9 mouse cellular contexts compared by ENCODE assay signal in genomic region chr1:177188708-177189107, GRCm38 (mm10).
A peak's percentile ranks its signal among the peaks of the same experiment; 100 is the strongest.
DNase-seq lines count a peak whose midpoint lies in the region; ATAC-seq and TF ChIP-seq lines count a peak whose summit lies in the region.
"Had no signal": no experiment of that assay in that cellular context is flagged by ENCODE, and none has a peak within 500 bp of the region (broad histone marks: within the 10 kb centered on the region; RNA-seq: fewer than 3 reads in every experiment).

No protein-coding gene starts in this region.

- no peaks in the 10 kb centered on the region for H3K27me3 ChIP-seq in heart, adult 2 months (ENCODE audit: control insufficient read depth, insufficient read depth, low read length)
- H3K27me3 ChIP-seq in E14TG2a.4 (ENCODE audit: insufficient read depth, low read length): no peaks in the 10 kb centered on the region
- no peaks in the 10 kb centered on the region for H3K27me3 ChIP-seq in heart, postnatal 0 days (ENCODE audit: control insufficient read depth, insufficient read depth, low read length)
- H3K27me3 ChIP-seq in midbrain, postnatal 0 days (ENCODE audit: insufficient read depth, low read length): no peaks in the 10 kb centered on the region
- H3K27me3 ChIP-seq: embryonic facial prominence, embryonic 13.5 days had no signal

- H3K4me3 ChIP-seq in heart, adult 2 months: no peak overlapping the region
- no peak overlapping the region for H3K4me3 ChIP-seq in E14TG2a.4 (replicated peaks; ENCODE audit: low read length)
- no peak overlapping the region for H3K4me3 ChIP-seq in heart, postnatal 0 days (ENCODE audit: low read depth, low read length)
- H3K4me3 ChIP-seq in midbrain, postnatal 0 days (ENCODE audit: low read depth, low read length): no peak overlapping the region
- H3K4me3 ChIP-seq: embryonic facial prominence, embryonic 13.5 days had no signal

- no peak overlapping the region for H3K9ac ChIP-seq in heart, adult 2 months (ENCODE audit: low read depth, low read length)
- no peak overlapping the region for H3K9ac ChIP-seq in heart, postnatal 0 days (replicated peaks; ENCODE audit: low read depth, low read length)
- no peak overlapping the region for H3K9ac ChIP-seq in midbrain, postnatal 0 days (replicated peaks; ENCODE audit: low read length, poor library complexity, severe bottlenecking)
- H3K9ac ChIP-seq: embryonic facial prominence, embryonic 13.5 days had no signal

- TF ChIP-seq POLR2A in heart, adult 2 months (IDR thresholded peaks at IDR 0.05; ENCODE audit: insufficient read depth, low read depth, low read length): no peak

- H3K27ac ChIP-seq in heart, adult 2 months: no peak overlapping the region
- H3K27ac ChIP-seq in heart, postnatal 0 days (ENCODE audit: low read depth): no peak overlapping the region
- H3K27ac ChIP-seq in midbrain, postnatal 0 days (ENCODE audit: low read depth, low read length): no peak overlapping the region
- H3K27ac ChIP-seq: embryonic facial prominence, embryonic 13.5 days had no signal

- WGBS in heart, adult 2 months: 10% methylated on average over 3 of the region's 3 CpGs
- 8% methylated on average over 3 of the region's 3 CpGs for WGBS in heart, postnatal 0 days
- WGBS in midbrain, postnatal 0 days: 8% methylated on average over 3 of the region's 3 CpGs

- TF ChIP-seq CTCF in heart, adult 2 months (IDR thresholded peaks at IDR 0.05): peak; percentile 88
- TF ChIP-seq CTCF in E14TG2a.4 (conservative IDR thresholded peaks at IDR 0.05; ENCODE audit: low read length): peak; percentile 54
- peak; percentile 90 for TF ChIP-seq CTCF in heart, postnatal 0 days (IDR thresholded peaks at IDR 0.05; ENCODE audit: low read depth)
- TF ChIP-seq CTCF in midbrain, postnatal 0 days (IDR thresholded peaks at IDR 0.05): peak; percentile 91

- H3K36me3 ChIP-seq in heart, adult 2 months (ENCODE audit: control insufficient read depth, insufficient read depth, low read length): no peaks in the 10 kb centered on the region
- H3K36me3 ChIP-seq in E14TG2a.4 (ENCODE audit: insufficient read depth, low read length): no peaks in the 10 kb centered on the region
- H3K36me3 ChIP-seq in heart, postnatal 0 days (replicated peaks; ENCODE audit: control insufficient read depth, insufficient read depth, low read length): no peaks in the 10 kb centered on the region
- no peaks in the 10 kb centered on the region for H3K36me3 ChIP-seq in midbrain, postnatal 0 days (ENCODE audit: insufficient read depth, low read length)
- H3K36me3 ChIP-seq: embryonic facial prominence, embryonic 13.5 days had no signal

- TF ChIP-seq EP300 in heart, adult 2 months (IDR thresholded peaks at IDR 0.05; ENCODE audit: insufficient read depth, low read depth, low read length): no peak
- no peak for TF ChIP-seq EP300 in heart, postnatal 0 days (IDR thresholded peaks at IDR 0.05; ENCODE audit: low read depth)

- peak; percentile 85 for ATAC-seq in heart, postnatal 0 days (ENCODE audit: insufficient read depth, low read depth)
- peak; percentile 62; the same call in 1 of the 2 replicates for ATAC-seq in midbrain, postnatal 0 days (ENCODE audit: low FRiP score)

- no peak for DNase-seq in heart, adult 2 months
- no peak for DNase-seq in heart, postnatal 36 days
- peak; percentile 35 for DNase-seq in cerebellum, adult 8-10 months
- DNase-seq in heart, postnatal 0 days (ENCODE audit: low spot score): peak; percentile 93
- peak; percentile 23 to 46 for DNase-seq in kidney, postnatal 4 days
- DNase-seq in midbrain, postnatal 0 days (ENCODE audit: low spot score): peak; percentile 91
- DNase-seq in urinary bladder, postnatal 4 days (ENCODE audit: low spot score in 2 of 2): no peak

- H3K9me3 ChIP-seq in E14TG2a.4 (ENCODE audit: low read length): no peaks in the 10 kb centered on the region
- no peaks in the 10 kb centered on the region for H3K9me3 ChIP-seq in heart, postnatal 0 days (replicated peaks; ENCODE audit: control insufficient read depth, low read length)
- no peaks in the 10 kb centered on the region for H3K9me3 ChIP-seq in midbrain, postnatal 0 days (ENCODE audit: low read length)
- H3K9me3 ChIP-seq: embryonic facial prominence, embryonic 13.5 days had no signal

- H3K4me2 ChIP-seq in heart, postnatal 0 days (ENCODE audit: low read depth, low read length): no peak overlapping the region
- H3K4me2 ChIP-seq in midbrain, postnatal 0 days (ENCODE audit: low read depth, low read length, poor library complexity, severe bottlenecking): no peak overlapping the region
- H3K4me2 ChIP-seq: embryonic facial prominence, embryonic 13.5 days had no signal

- H3K4me1 ChIP-seq in heart, adult 2 months (ENCODE audit: control insufficient read depth, insufficient read depth, low read length): no peaks in the 10 kb centered on the region; the same call in 1 of the 2 replicates
- no peaks in the 10 kb centered on the region for H3K4me1 ChIP-seq in E14TG2a.4 (replicated peaks; ENCODE audit: low read depth, low read length)
- H3K4me1 ChIP-seq in heart, postnatal 0 days (ENCODE audit: control insufficient read depth, insufficient read depth): no peaks in the 10 kb centered on the region
- no peaks in the 10 kb centered on the region for H3K4me1 ChIP-seq in midbrain, postnatal 0 days (ENCODE audit: insufficient read depth, low read length)
- H3K4me1 ChIP-seq: embryonic facial prominence, embryonic 13.5 days had no signal

- intact Hi-C loops in heart, adult 2 months (cut with DNase I): loop anchor here (1.0 to 5.0 kb wide), 2 partner anchors 311 to 499 kb away; no protein-coding TSS in a partner anchor
- intact Hi-C loops in heart, postnatal 36 days (cut with DNase I): loop anchor here (1.0 to 10.0 kb wide), 2 partner anchors 174 to 309 kb away; no protein-coding TSS in a partner anchor

- no peaks in the 10 kb centered on the region for H3K79me2 ChIP-seq in heart, adult 2 months (replicated peaks; ENCODE audit: control insufficient read depth, insufficient read depth, low read length)

Comparison
In these comparisons a context has a peak if more than half of its experiments do, and no peak if none do; other contexts are left out.
1. DNase-seq: peak in cerebellum, adult 8-10 months (single experiment), heart, postnatal 0 days (single experiment), kidney, postnatal 4 days (2 of 2) and midbrain, postnatal 0 days (single experiment); none in heart, adult 2 months (0 of 2), heart, postnatal 36 days (0 of 2) and urinary bladder, postnatal 4 days (0 of 2).
2. Peak in every context shown above with its lines, with median percentiles within 50 percentile points of each other: CTCF ChIP-seq.